Mouse (Mus musculus) heart, adult 8-10 months (tissue): ENCODE data around the gene Tmem120a. TPM values are rescaled to one million over a fixed set of nuclear protein-coding genes. Genes with fewer than 3 reads are reported as not detected.
A peak's percentile ranks its signal among the peaks of the same experiment; 100 is the strongest.

Source experiments
- DNase-seq: peaks from one replicate; pipeline ENCODE4 v3.0.0; 2022; ENCODE audit warnings: low spot score
- total RNA-seq, 4 experiments: library from RNA; stranded (reverse); gene quantifications; 2 replicates each; pipeline ENCODE4 v1.2.4; 2022

Gene Tmem120a
- total RNA-seq: 10 to 100 TPM; 14.9 to 19.0 (median 16.7) TPM

DNA sequence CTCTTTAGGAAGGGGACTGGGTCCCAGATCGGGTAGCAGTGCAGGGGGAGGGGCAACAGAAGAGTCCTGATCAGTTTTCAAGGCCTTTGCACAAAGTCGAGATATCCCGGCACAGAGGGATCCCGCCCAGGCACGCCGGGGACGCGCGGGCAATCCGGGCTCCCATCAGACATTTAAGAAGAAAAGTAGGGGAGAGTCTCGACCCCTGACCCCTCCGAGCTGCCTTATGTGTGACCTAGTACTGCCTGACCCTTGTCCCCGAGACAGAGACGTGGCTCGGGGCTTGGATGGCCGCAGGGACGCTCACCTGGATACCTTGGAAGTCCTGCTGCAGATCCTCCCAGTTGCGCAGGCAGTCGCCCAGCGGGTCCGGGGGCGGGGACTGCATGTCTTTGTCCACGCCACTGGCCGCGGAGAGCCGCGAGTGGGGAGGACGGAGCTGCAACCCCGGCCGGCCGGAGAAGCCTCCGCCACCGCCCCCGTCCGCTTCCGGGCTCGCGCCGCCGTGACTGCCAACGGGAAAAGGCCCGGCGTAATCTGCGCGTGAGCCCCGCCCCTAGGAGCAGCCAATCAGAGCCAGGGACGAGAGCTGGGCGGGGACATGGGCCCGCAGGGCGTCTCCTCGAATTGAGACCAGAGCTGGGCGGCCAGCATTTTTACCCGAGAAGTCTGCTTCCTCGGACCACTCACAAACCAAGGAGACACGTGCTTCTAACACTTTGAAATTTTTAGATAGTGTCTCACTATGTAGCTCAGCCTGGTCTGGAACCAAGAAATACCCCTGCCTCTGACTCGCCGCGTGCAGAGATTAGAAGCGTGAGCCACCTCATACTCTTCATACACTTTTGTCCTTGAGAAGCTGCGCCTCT, at the start of gene Tmem120a:
Gene Tmem120a, minus strand, starts transcription at position 708 of the 869 bp plus-strand sequence.
- DNase-seq: peak; percentile 97

DNA sequence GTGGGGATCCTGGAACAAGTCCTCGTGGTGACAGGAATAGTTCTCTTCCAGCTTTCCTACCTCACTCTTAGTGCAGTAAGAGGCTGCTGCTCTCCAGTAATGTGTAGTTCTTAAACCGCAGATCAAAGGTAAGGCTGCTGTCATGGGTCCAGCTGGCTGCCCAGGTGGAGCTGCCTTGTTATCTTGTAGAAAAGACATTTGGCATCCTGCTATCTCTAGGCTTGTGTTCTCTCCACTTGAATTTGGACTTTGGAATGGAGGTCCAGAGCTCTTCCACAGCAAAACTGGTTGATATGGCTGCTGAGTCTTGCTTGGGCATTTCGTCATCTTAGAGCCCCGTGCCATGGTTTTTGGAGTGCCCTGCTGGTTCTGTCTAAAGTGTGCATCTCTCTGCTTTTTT, 38.7 kb upstream of the Tmem120a start:
- DNase-seq: no peak

DNA sequence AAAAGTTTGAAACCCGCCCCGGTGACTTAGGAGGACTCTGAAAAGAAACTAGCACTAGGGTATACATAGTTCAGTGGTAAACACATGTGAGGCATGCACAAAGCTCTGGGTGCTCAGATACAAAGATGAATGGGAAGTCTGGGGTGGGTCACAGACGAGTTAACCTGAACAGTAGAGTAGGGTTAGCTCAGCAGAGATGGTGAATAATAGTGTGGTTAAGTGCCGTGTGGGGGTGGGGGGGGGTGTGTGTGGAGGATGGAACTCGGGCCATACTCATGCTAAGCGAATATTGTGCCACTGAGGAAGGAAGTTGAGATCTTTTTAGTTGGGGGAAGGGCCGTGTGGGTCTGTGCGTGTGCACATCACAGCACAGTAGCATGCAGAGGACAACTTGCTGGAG, 36.1 kb upstream of the Tmem120a start:
- DNase-seq: no peak

DNA sequence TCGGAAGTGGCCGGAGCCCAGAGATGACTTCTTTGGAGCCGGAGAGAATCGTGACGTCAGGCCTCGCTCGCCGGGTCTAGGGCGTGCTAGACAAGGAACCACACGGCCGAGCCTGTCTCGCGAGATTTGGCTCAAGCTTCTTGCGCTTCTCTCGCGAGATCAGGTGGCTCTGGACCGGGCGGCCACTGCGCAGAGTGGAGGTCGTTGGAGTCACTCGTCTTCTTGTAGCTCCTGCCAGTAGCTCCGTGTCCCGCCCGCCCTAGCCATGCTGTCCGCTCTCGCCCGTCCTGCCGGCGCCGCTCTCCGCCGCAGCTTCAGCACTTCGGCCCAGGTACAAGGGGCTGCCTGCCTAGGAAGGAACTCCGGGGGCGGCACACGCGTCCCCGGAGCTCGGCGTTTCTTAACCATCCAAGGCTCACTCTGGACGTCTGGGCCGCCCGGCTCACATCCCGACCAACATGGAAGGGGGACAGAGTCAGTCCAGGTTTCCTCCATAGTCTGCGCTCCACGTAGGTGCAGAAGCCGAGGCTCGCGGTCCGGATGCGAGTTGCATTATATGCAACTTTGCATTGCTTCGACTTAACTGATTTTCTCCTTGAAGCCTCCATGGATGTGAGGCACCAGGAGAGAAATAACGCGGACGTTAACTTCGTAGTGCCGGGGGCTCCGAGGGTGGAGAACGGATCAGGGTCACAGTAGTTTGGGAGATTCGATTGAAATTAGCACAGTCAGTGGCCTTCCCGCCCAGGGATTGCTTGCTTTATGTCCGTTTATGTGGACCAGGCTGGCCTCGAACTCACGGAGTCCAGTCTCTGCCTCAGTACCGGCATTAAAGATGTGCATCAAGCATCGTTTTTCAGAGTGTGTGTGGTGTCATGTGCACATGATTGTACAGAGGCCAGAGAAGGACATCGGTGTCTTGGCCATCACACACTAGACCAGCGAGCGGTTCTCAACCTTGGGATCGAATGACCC, 34.5 kb upstream of the Tmem120a start, which contains the start of gene Mdh2:
Gene Mdh2, plus strand, starts transcription at position 10 of the 975 bp plus-strand sequence.
- peak; percentile 99 for DNase-seq

DNA sequence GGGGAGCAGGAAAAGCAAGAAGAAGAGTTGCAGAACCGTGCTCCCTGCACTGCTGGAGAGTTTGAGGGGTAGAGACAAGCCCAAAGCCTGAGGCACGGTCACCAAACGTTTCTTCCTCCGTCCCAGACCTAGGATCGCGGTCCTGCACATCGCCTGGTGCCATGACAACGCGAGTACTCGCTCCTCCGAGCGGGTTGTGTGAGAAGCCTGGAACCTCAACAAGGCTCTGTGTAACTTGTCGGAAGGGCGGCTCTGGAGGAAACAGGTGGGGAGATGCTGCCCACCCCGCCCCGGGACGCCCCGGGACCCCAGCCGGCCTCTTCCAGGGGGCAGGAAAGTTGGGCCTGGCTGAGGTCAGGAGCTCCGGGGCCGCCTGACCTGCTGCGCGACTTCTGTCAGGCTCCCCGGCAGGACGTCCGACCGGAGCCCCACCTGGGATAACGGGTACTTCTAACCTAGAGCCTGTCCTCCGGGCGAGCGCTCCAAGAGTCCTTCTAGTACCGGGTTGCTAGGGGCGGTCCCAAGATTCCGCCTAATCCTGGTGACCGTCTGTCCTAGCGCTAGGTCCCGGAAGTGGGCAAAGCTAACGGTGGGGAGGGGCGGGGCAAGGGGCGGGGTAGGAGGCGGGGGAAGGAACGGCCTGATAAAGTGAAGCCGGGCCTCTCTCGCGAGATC, 33.7 kb upstream of the Tmem120a start, which contains the start of gene Styxl1:
Gene Styxl1, minus strand, starts transcription at position 590 of the 675 bp plus-strand sequence.
- no peak for DNase-seq

DNA sequence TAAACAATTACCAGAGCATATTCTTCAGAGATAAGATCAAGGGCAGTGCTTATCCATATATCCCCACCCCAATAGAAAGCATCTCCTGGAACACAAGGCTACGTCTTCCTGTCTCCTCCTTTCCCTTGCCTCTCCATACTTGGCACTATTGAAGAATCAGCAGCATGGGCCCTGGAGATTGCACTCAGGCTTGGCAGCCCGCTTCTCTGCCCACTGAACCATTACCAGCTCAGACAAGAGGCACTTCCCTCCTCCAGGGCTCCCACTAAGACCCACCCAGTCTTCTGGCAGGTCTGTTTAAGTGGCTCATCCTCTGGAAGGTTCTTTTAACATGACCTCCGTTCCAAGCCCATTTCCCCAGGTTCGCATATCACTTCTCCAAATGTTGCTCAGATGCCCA, 32.3 kb upstream of the Tmem120a start:
- DNase-seq: no peak

DNA sequence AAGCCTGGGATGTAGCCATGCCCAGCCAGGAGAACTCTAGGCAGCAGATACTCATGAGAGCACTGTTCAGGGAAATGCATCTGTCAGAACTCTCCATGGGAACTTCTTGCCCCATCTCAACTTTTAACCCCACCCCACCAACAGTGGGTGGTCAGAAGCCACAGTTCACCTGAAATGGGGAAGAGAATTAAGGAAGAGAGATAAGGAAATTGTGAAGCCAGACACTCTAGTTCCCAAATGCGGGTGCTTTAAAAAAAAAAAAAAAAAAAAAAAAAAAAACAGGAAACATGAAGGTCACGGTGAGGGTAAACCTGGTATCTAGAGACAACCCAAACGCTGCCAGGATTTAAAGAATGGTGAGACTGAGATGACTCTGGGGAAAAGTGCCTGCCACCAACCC, 28.3 kb upstream of the Tmem120a start:
- DNase-seq: no peak

DNA sequence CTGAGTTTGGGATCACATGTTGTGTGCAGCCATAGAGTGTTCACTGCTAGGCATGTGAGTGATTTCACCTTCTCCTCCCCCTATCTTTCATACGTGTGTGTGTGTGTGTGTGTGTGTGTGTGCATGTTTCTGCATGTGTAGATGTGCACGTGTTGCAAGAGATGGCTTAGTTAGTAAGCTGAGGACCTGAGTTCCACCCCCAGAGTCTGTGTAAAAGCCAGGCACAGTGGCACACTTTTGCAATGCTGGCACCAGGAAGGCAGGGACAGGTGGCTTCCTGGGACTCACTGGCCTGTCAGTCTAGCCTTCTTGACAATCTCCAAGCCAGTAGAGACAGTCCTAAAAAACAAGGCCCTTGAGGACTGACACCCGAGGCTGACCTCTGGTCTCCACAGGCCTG, 20.7 kb upstream of the Tmem120a start:
- no peak for DNase-seq

DNA sequence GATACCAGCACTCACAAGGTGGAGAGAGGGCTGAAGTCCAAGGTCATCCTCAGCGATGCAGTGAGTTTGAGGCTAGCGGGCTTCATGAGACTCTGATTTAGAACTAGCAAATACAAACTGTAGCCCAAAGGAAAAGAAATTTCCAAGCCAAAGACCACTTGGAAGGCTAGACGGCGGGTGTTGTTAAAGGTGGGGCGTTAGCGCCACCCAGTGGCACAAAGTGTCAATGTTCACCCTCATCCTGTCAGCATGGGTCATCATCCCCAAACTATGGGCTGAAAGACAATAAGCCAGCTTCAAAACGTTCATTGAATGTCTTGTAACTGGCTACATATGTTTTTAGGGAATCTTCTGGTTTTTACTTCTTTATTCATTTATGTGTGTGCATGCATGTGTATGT, 19.3 kb upstream of the Tmem120a start:
- DNase-seq: peak; percentile 60

DNA sequence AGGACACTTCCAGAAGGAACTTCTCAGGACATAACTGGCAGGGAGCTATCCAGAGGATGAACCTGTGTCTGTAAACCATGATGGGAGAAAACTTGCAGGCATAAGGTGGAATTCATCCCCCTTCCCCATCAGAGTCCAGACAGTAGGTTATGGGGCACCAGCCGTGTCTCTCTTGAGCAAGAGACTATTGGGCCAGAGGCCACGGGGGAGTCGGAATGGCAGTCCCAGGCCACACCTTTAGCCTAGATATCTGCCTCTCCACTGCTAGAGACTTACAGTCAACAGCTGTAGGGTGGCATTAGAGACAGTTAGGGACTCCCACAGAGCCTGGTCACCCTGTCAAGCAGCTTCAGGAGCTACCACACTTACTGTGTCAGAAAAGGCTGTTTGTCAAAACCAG, 17.6 kb upstream of the Tmem120a start:
- DNase-seq: no peak

DNA sequence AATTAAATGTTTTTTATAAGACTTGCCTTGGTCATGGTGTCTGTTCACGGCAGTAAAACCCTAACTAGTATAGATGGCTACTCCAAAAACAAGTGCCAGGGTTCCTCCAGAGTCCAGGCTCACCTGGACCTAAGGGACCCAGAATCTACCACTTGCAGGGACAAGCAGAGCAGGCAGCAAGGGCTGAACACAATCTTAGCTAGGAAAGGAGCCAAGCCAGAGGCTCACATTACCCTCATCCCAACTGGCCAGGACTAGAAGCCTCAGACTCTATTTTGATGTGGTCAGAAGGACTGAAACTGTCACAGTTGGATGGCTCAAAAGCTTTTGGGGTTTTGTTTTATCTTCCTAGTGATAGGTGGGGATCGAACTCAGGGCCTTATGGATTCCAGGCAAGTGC, 7.3 kb upstream of the Tmem120a start:
- no peak for DNase-seq

DNA sequence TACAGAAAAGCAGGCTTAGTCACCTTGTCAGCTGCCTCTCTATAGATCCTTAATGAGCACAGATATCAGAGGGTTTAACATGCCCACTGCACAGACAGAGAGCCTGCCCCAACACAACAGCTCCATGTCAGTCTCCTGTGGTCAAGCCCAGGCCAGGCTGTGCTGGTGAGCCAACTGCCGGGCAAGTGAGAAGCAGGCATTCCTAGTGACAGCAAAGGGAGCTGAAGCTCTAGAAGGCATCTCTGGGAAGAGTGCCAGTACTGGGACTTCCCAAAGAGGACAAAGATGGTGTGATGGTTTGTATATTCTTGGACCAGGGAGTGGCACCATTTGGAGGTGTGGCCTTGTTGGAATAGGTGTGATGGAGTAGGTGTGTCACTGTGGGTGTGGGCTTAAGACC, 6.8 kb upstream of the Tmem120a start:
- no peak for DNase-seq

DNA sequence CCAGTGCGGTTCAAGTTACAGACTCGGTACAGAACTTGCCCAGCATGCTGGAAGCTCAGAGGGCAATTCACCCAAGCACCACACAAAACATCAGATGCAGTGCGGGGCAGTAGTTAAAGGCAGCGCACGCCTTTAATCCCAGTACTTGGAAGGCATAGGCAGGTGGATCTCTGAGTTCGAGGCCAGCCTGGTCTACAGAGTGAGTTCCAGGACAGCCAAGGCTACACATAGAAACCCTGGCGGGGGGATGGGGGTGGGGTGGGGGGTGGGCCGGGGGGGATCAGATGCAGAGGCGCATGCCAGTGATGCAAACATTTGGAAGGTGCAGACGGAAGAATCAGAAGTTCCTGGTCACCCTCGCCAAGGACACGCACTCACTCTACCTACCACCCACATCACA, 494 bp upstream of the Tmem120a start:
- DNase-seq: no peak

DNA sequence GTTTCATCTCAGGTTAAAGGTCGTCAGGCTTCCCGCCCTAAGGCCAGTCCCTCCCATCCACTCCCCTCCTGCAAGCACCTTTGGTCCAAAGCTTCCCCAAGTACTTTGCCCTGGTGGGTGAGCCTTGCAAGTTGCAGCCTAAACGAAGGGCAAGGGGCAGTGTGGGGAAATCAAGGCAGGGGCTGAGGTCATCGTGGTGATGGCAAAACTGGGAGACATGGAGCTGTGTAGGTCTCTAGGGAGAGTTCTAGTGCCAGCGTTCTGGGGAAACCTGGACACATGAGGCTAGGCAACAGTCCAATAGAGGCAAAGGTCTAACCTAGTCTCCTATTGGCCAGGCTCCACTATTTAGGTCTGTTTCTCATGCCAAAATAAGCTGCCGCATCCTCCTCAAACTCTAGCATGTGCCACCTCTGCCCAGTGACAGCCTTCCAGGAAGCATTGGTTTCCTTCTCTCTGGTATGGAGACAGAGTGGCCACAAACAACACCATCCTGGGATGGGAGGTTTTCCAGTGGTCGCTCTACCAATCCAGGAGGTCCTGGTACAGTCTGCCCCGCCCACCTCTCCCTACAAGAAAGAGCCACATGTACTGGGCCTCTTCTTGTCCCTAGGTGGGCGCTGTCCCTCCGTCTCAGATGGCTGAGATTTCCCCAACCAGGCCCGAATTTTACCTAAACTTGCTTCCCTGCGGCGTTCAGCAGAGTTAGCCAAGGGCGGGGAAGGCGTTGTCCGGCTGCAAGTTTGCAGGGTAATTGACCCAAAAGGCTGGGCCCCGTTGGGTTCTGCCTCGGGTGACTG, 1.1 kb downstream of the Tmem120a start:
- DNase-seq: no peak

DNA sequence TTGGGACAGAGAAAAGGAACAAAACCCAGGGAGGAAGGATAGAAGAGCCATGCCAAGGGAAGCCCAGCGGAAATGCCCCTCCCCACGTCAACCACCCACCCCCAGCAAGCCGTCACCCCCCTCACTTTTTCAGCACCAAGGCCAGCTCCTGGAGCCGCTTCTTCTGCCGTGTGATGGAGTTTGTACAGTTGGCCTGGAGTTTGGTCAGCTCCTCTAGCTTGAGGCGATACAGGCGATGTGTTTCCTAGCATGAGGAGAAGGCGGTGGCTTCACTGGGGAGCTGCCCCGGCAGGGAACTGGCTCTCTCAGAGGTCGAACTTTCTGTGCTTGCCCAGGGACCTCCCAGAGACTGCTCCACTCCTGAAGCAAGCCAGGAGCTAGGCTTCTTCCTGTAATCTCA, 2.1 kb downstream of the Tmem120a start:
- no peak for DNase-seq

DNA sequence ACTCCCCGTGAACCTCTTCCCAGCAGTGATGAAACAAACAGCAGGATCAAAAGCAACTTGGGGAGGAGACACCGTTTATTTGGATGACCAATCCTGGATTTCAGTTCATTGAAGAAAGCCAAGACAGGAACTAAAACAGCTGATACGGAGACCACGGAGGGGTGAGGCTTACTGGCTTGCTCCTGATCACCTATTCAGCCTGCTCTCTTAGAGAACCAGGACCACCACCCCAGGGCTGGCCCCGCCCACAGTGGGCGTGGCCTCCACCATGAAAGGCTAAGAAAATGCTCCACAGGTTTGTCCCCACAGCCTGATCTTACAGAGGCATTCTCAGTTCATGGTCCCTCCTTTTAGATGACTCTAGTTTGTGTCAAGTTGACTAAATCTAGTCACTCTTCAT, 6.0 kb downstream of the Tmem120a start:
- no peak for DNase-seq

DNA sequence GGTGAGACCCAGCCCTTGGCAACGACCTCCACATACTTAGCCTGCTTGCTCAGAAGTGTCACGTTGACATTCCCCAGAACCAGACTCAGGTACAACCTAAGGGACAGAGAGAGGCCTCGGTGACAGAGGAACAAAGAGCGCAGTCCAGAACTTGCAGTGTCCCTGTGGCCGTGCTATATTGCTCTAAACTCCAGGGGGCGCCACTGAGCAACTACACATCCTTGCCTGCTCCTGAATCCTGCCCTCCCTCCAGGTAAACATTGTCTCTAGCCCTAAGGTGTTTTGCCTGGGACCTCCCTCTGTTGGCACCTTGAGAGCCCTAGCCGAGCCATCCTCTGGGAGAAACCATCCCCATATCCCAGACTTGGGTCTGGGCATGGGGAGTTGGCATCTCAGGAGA, 7.1 kb downstream of the Tmem120a start:
- no peak for DNase-seq

DNA sequence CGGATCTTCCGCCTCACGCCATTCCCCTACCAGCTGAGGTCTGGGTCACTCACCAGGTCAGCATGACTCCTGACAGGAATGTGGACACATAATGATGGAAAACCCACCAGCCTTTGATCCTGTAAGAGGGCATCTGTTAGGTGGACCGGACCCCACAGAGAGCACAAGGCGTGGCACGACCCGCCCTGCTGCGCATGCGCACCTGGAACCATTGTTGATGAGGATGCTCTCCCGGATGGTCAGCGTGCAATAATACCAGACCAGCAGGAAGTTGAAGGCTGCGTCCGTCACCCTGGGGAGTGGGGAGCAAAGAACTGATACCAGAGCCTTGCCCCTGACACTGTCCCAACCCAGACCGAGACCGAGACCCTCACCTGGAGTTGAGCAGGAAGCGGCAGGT, 7.7 kb downstream of the Tmem120a start:
- DNase-seq: no peak

DNA sequence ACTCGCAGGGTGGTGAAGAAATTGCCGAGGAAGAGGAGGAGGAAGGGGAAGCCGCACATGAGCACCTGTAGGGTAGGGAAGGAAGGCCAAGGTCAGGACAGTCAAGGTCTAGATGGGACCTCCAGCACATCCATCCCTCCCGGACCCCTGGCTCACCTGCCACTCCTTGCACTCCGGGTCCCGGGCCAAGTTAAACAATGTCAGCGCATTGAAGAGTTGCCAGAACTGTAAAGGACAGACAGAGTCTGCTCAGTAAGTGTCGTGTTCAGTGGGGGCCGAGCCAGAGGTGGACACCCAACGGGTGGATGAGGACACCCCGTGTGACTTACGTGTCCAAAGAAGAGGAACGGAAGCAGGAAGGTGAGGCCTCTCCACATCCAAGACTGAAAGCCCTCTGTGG, 8.5 kb downstream of the Tmem120a start:
- DNase-seq: no peak

DNA sequence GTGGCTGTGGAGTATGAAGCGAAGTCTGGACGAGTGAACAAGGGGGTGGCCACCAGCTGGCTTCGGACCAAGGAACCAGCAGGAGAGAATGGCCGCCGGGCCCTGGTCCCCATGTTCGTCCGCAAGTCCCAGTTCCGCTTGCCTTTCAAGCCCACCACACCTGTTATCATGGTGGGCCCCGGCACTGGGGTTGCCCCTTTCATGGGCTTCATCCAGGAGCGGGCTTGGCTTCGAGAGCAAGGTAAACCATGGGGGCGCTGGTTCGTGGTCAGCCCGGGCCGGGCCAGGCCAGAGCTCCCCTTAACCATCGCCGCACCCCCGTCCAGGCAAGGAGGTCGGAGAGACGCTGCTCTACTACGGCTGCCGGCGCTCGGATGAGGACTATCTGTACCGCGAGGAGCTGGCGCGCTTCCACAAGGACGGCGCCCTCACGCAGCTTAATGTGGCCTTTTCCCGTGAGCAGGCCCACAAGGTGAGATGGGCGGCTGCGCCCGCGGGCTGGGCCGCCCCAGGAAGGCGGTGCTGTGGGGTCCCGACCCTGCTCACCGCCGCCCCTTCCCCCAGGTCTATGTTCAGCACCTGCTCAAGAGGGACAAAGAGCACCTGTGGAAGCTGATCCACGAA, 10.1 kb downstream of the Tmem120a start:
- DNase-seq: no peak
